Mouse (Mus musculus) NIH3T3 (cell line): Measurements from ENCODE around the gene Ptprm.
A peak's percentile ranks its signal among the peaks of the same experiment; 100 is the strongest.

Experiments
- DNase-seq: peaks from one replicate; pipeline ENCODE4 v3.0.0-alpha.2; 2012; ENCODE audit warnings: low read depth

Gene Ptprm

GRCm38 (mm10) chr17:67343471-67343870 lies 10.8 kb downstream of the Ptprm start:
- DNase-seq: no peak

GRCm38 (mm10) chr17:67343006-67343405 lies 11.3 kb downstream of the Ptprm start:
- no peak for DNase-seq

GRCm38 (mm10) chr17:67340362-67340761 lies 13.9 kb downstream of the Ptprm start:
- no peak for DNase-seq

- no peak for DNase-seq
These were observed 14.7 kb downstream of the Ptprm start for GRCm38 (mm10) chr17:67339569-67339968.

- no peak for DNase-seq
These were observed 19.9 kb downstream of the Ptprm start for GRCm38 (mm10) chr17:67334310-67334709.

- DNase-seq: no peak
These were observed 24.8 kb downstream of the Ptprm start for GRCm38 (mm10) chr17:67329435-67329834.

GRCm38 (mm10) chr17:67324499-67324832 lies 29.8 kb downstream of the Ptprm start:
- DNase-seq: no peak

GRCm38 (mm10) chr17:67323777-67324498 lies 30.3 kb downstream of the Ptprm start:
- no peak for DNase-seq

GRCm38 (mm10) chr17:67314491-67315205 lies 39.6 kb downstream of the Ptprm start:
- DNase-seq: no peak

GRCm38 (mm10) chr17:67308421-67308820 lies 45.8 kb downstream of the Ptprm start:
- DNase-seq: peak; percentile 80

- peak; percentile 33 for DNase-seq
These were observed 48.0 kb downstream of the Ptprm start for GRCm38 (mm10) chr17:67306066-67306845.

GRCm38 (mm10) chr17:67304831-67305230 lies 49.4 kb downstream of the Ptprm start:
- peak; percentile 92 for DNase-seq

GRCm38 (mm10) chr17:67303326-67304099 lies 50.7 kb downstream of the Ptprm start:
- DNase-seq: peak; percentile 58

GRCm38 (mm10) chr17:67302569-67302968 lies 51.7 kb downstream of the Ptprm start:
- no peak for DNase-seq

- peak; percentile 22 for DNase-seq
These were observed 52.2 kb downstream of the Ptprm start for GRCm38 (mm10) chr17:67302074-67302473.

- DNase-seq: no peak
These were observed 52.9 kb downstream of the Ptprm start for GRCm38 (mm10) chr17:67301367-67301766.

- DNase-seq: no peak
These were observed 55.9 kb downstream of the Ptprm start for GRCm38 (mm10) chr17:67298269-67298798.

- DNase-seq: no peak
These were observed 57.4 kb downstream of the Ptprm start for GRCm38 (mm10) chr17:67296604-67297595.

GRCm38 (mm10) chr17:67290662-67291240 lies 63.5 kb downstream of the Ptprm start:
- DNase-seq: no peak

GRCm38 (mm10) chr17:67287501-67287900 lies 66.8 kb downstream of the Ptprm start:
- no peak for DNase-seq
